In the genomic region with DNA sequence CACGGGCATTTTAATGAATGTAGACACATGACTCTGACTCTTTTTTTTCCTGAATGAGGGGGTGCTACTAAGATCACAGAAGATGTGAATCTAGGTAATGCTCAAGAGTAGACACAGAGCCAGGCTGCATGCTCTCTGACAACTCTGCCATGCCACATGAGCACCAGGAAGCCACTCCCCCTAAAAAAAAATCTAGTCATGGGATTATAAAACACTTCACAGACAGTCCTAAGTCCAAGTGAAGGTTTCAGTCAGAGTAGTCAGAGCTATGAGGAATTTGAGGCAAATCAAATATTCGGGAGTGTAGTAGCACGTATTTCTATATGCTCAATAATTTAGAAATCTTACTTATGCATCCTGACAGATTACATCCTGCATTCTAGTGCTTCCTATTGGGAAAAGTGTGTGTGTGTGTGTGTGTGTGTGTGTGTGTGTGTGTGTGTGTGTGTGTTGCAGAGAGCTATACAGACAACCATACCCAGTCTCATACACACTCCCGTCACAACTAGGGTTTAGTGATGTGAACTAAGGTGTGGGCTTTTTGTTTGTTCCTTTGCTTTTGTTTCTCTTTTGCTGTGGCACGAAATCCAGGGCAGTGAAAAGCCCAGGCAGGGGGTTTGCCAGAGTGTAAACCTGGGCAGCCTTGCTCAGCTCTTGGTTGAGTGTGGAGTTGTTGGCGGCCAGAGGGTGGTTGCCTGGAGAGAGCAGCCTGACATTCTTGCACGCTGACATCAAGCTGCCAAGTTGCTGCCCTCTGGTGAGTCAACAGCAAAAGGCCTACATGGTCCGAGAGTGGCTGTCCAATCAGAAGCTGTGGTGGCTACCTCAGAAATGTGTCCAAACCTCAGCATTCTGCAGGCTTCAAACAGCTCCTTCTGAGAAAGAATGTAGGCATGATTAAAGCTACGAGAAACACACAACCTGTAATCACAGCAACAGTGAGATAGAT, we compare ENCODE assay signal across 7 mouse cellular contexts.
A peak's percentile ranks its signal among the peaks of the same experiment; 100 is the strongest.
DNase-seq lines count a peak whose midpoint lies in the region; ATAC-seq and TF ChIP-seq lines count a peak whose summit lies in the region.

No protein-coding gene starts in this region.

- H3K27me3 ChIP-seq in CH12.LX (replicated peaks) = no peaks in the 10 kb centered on the region
- no peaks in the 10 kb centered on the region for H3K27me3 ChIP-seq in hindbrain, embryonic 15.5 days
- no peaks in the 10 kb centered on the region for H3K27me3 ChIP-seq in limb, embryonic 12.5 days
- H3K27me3 ChIP-seq in neural tube, embryonic 13.5 days = no peaks in the 10 kb centered on the region

- WGBS in hindbrain, embryonic 15.5 days = 50% methylated on average over 9 of the region's 9 CpGs
- WGBS in limb, embryonic 12.5 days = 49% methylated on average over 9 of the region's 9 CpGs
- 56% methylated on average over 9 of the region's 9 CpGs for WGBS in neural tube, embryonic 13.5 days

- in situ Hi-C loops in CH12.LX (cut with MboI; ENCODE audit: low pct_ligation_motif_present, low pct_unique_long_range_greater_than_20kb, low sequenced_read_pairs) = no loop called here

- dilution Hi-C loops in CH12.LX (cut with MboI; ENCODE audit: extremely low pct_ligation_motif_present, extremely low pct_unique_long_range_greater_than_20kb, low sequenced_read_pairs) = no loop called here

- peak in 1 of 2 experiments; percentile 36; a peak in 1 of 4 replicates for TF ChIP-seq CTCF in CH12.LX (conservative IDR thresholded peaks at IDR 0.05 in 1 of 2, IDR thresholded peaks at IDR 0.05 in 1 of 2; ENCODE audit: low read depth in 2 of 2, low read length in 2 of 2)
- no peak for TF ChIP-seq CTCF in embryonic fibroblast, embryonic 13.5 days (IDR thresholded peaks at IDR 0.05; ENCODE audit: borderline replicate concordance, insufficient read depth, low read length)

- TF ChIP-seq EP300 in CH12.LX (IDR thresholded peaks at IDR 0.05; ENCODE audit: low read length) = no peak

- peaks cover 18 to 32% of the 10 kb centered on the region in 2 experiments for H3K4me1 ChIP-seq in CH12.LX (ENCODE audit: control insufficient read depth in 1 of 2, insufficient read depth in 2 of 2)
- peaks cover 14% of the 10 kb centered on the region for H3K4me1 ChIP-seq in embryonic fibroblast, embryonic 13.5 days (ENCODE audit: control insufficient read depth, insufficient read depth, low read length)
- H3K4me1 ChIP-seq in hindbrain, embryonic 15.5 days (replicated peaks) = no peaks in the 10 kb centered on the region
- H3K4me1 ChIP-seq in limb, embryonic 12.5 days (replicated peaks) = peaks cover 8% of the 10 kb centered on the region
- no peaks in the 10 kb centered on the region for H3K4me1 ChIP-seq in neural tube, embryonic 13.5 days (replicated peaks)

- peak overlapping the region; percentile 57 for H3K27ac ChIP-seq in CH12.LX (ENCODE audit: insufficient read depth, low read depth)
- H3K27ac ChIP-seq in embryonic fibroblast, embryonic 13.5 days (ENCODE audit: insufficient read depth, low read length) = peak overlapping the region; percentile 95
- H3K27ac ChIP-seq in hindbrain, embryonic 15.5 days (replicated peaks) = no peak overlapping the region
- no peak overlapping the region for H3K27ac ChIP-seq in limb, embryonic 12.5 days
- no peak overlapping the region for H3K27ac ChIP-seq in neural tube, embryonic 13.5 days (replicated peaks)

- H3K4me2 ChIP-seq in CH12.LX (ENCODE audit: insufficient read depth, low read depth, poor library complexity, severe bottlenecking) = no peak overlapping the region
- no peak overlapping the region for H3K4me2 ChIP-seq in hindbrain, embryonic 15.5 days
- no peak overlapping the region for H3K4me2 ChIP-seq in limb, embryonic 12.5 days
- no peak overlapping the region for H3K4me2 ChIP-seq in neural tube, embryonic 13.5 days

- no peak; the same call in 1 of the 2 replicates for TF ChIP-seq POLR2A in CH12.LX (IDR thresholded peaks at IDR 0.05; ENCODE audit: low read depth, low read length)
- peak; percentile 36; the same call in 1 of the 2 replicates for TF ChIP-seq POLR2A in embryonic fibroblast, embryonic 13.5 days (IDR thresholded peaks at IDR 0.05; ENCODE audit: low read depth, low read length)

- H3K4me3 ChIP-seq in CH12.LX (replicated peaks in 1 of 3; ENCODE audit: low read depth in 2 of 3, low read length in 2 of 3, poor library complexity in 1 of 3) = no peak overlapping the region
- no peak overlapping the region for H3K4me3 ChIP-seq in embryonic fibroblast, embryonic 13.5 days (ENCODE audit: insufficient read depth, low read length)
- no peak overlapping the region for H3K4me3 ChIP-seq in hindbrain, embryonic 15.5 days
- H3K4me3 ChIP-seq in limb, embryonic 12.5 days (replicated peaks) = no peak overlapping the region
- no peak overlapping the region for H3K4me3 ChIP-seq in neural tube, embryonic 13.5 days

- H3K36me3 ChIP-seq in CH12.LX (replicated peaks in 1 of 2; ENCODE audit: control insufficient read depth in 1 of 2, insufficient read depth in 1 of 2, low read length in 1 of 2) = peaks cover 42 to 88% of the 10 kb centered on the region in 2 experiments
- no peaks in the 10 kb centered on the region for H3K36me3 ChIP-seq in hindbrain, embryonic 15.5 days
- no peaks in the 10 kb centered on the region for H3K36me3 ChIP-seq in limb, embryonic 12.5 days
- H3K36me3 ChIP-seq in neural tube, embryonic 13.5 days = no peaks in the 10 kb centered on the region

- DNase-seq in CH12.LX (ENCODE audit: extremely low read depth) (no peak), adipocyte (ENCODE audit: low spot score) (peak; percentile 83)
- DNase-seq in thymus, postnatal 36 days = no peak

- peak; percentile 41 for TF ChIP-seq RAD21 in CH12.LX (IDR thresholded peaks at IDR 0.05; ENCODE audit: low read depth, low read length)

- H3K79me2 ChIP-seq in CH12.LX (replicated peaks; ENCODE audit: control insufficient read depth, extremely low read depth, insufficient read depth, poor library complexity, severe bottlenecking) = peaks cover 10% of the 10 kb centered on the region

- peak; percentile 91 for ATAC-seq in hindbrain, embryonic 15.5 days (ENCODE audit: low FRiP score, low read depth)
- peak; percentile 52; the same call in 1 of the 2 replicates for ATAC-seq in limb, embryonic 12.5 days (ENCODE audit: insufficient number of reproducible peaks, insufficient read depth, low FRiP score, low TSS enrichment, low read depth)
- peak; percentile 36; the same call in 1 of the 2 replicates for ATAC-seq in neural tube, embryonic 13.5 days (ENCODE audit: low read depth)

- no peaks in the 10 kb centered on the region for H3K9me3 ChIP-seq in CH12.LX (replicated peaks; ENCODE audit: low read length)
- no peaks in the 10 kb centered on the region for H3K9me3 ChIP-seq in hindbrain, embryonic 15.5 days
- no peaks in the 10 kb centered on the region for H3K9me3 ChIP-seq in limb, embryonic 12.5 days
- no peaks in the 10 kb centered on the region for H3K9me3 ChIP-seq in neural tube, embryonic 13.5 days

- H3K9ac ChIP-seq in CH12.LX (ENCODE audit: insufficient read depth, low read depth) = no peak overlapping the region
- H3K9ac ChIP-seq in hindbrain, embryonic 15.5 days = no peak overlapping the region
- H3K9ac ChIP-seq in limb, embryonic 12.5 days (replicated peaks) = no peak overlapping the region
- no peak overlapping the region for H3K9ac ChIP-seq in neural tube, embryonic 13.5 days

TF ChIP-seq in CH12.LX, 34 proteins besides CTCF, POLR2A, EP300 and RAD21:
- peak; percentile 54 for TF ChIP-seq SMC3 (IDR thresholded peaks at IDR 0.05; ENCODE audit: low read depth, low read length)
- TF ChIP-seq PAX5 (IDR thresholded peaks at IDR 0.05; ENCODE audit: low read length) = no peak
- TF ChIP-seq NELFE (IDR thresholded peaks at IDR 0.05; ENCODE audit: low read depth, low read length) = no peak

Comparison
In these comparisons a context has a peak if more than half of its experiments do, and no peak if none do; other contexts are left out.
1. H3K27ac ChIP-seq: peak in CH12.LX (single experiment) and embryonic fibroblast, embryonic 13.5 days (single experiment); none in hindbrain, embryonic 15.5 days (single experiment), limb, embryonic 12.5 days (single experiment) and neural tube, embryonic 13.5 days (single experiment).
2. ATAC-seq: peak in every context shown above with its lines; median percentile 91 in hindbrain, embryonic 15.5 days; 52 in limb, embryonic 12.5 days; 36 in neural tube, embryonic 13.5 days.